Mouse (Mus musculus) ovary, adult 18-20 months (tissue): Measurements from ENCODE around the gene Fbxo39.
A peak's percentile ranks its signal among the peaks of the same experiment; 100 is the strongest.

Experiments
- DNase-seq: peaks from one replicate; pipeline ENCODE4 v3.0.0; 2022; ENCODE audit warnings: low spot score, mixed read lengths

Gene Fbxo39

GRCm38 (mm10) chr11:72314151-72314895 lies at the start of gene Fbxo39:
TSS of gene Fbxo39 (plus strand) at chr11:72314444.
- no peak for DNase-seq

- peak; percentile 17 for DNase-seq
Observed at GRCm38 (mm10) chr11:72265483-72265882, 48.8 kb upstream of the Fbxo39 start.

GRCm38 (mm10) chr11:72266207-72266959 lies 47.9 kb upstream of the Fbxo39 start:
- peak; percentile 51 for DNase-seq

GRCm38 (mm10) chr11:72266960-72267560 lies 47.2 kb upstream of the Fbxo39 start, which contains the start of gene Slc13a5:
TSS of gene Slc13a5 (minus strand) at chr11:72267222.
- DNase-seq = no peak

GRCm38 (mm10) chr11:72271761-72272160 lies 42.5 kb upstream of the Fbxo39 start:
- no peak for DNase-seq

- no peak for DNase-seq
Observed at GRCm38 (mm10) chr11:72273341-72273740, 40.9 kb upstream of the Fbxo39 start.

- DNase-seq = no peak
Observed at GRCm38 (mm10) chr11:72281143-72281851, 32.9 kb upstream of the Fbxo39 start.

GRCm38 (mm10) chr11:72281852-72282400 lies 32.3 kb upstream of the Fbxo39 start:
- DNase-seq = no peak

- DNase-seq = no peak
Observed at GRCm38 (mm10) chr11:72283486-72284224, 30.6 kb upstream of the Fbxo39 start.

- DNase-seq = no peak
Observed at GRCm38 (mm10) chr11:72284532-72285182, 29.6 kb upstream of the Fbxo39 start.

- DNase-seq = no peak
Observed at GRCm38 (mm10) chr11:72285971-72286480, 28.2 kb upstream of the Fbxo39 start.

GRCm38 (mm10) chr11:72286651-72287050 lies 27.6 kb upstream of the Fbxo39 start:
- no peak for DNase-seq

GRCm38 (mm10) chr11:72287126-72287525 lies 27.1 kb upstream of the Fbxo39 start:
- no peak for DNase-seq

GRCm38 (mm10) chr11:72287543-72287942 lies 26.7 kb upstream of the Fbxo39 start:
- no peak for DNase-seq

- no peak for DNase-seq
Observed at GRCm38 (mm10) chr11:72293116-72293515, 21.1 kb upstream of the Fbxo39 start.

GRCm38 (mm10) chr11:72301334-72301733 lies 12.9 kb upstream of the Fbxo39 start, which contains the start of gene Xaf1:
TSS of gene Xaf1 (plus strand) at chr11:72301629.
- peak; percentile 46 for DNase-seq

GRCm38 (mm10) chr11:72302230-72302629 lies 12.0 kb upstream of the Fbxo39 start:
- DNase-seq = no peak

GRCm38 (mm10) chr11:72307461-72307860 lies 6.8 kb upstream of the Fbxo39 start:
- no peak for DNase-seq

- no peak for DNase-seq
Observed at GRCm38 (mm10) chr11:72308982-72309381, 5.3 kb upstream of the Fbxo39 start.

GRCm38 (mm10) chr11:72310491-72310890 lies 3.8 kb upstream of the Fbxo39 start:
- no peak for DNase-seq
